Mouse (Mus musculus) left cerebral cortex, adult 18-20 months (tissue): ENCODE measurements around the gene Wdr45. TPM values are rescaled to one million over a fixed set of nuclear protein-coding genes. Genes with fewer than 3 reads are reported as not detected.
A peak's percentile ranks its signal among the peaks of the same experiment; 100 is the strongest.
"Not testable (repeated sequence)": the region's sequence is repeated elsewhere in the genome, so short reads cannot be mapped to it uniquely, and the experiment has no call there.

Source experiments
- DNase-seq, 2 experiments: peaks; one replicate each; pipeline ENCODE4 v3.0.0; 2021 to 2022; ENCODE audit warnings: low spot score in 2 of 2, mixed read lengths in 1 of 2
- total RNA-seq, 2 experiments: library from RNA; stranded (reverse); gene quantifications; 2 replicates each; pipeline ENCODE4 v1.2.3; 2021

Wdr45 gene
- total RNA-seq, 2 experiments from 2014 or later = 55.8 to 56.1 TPM

GRCm38 (mm10) chrX:7716058-7716457, 1.9 kb downstream of the Wdr45 start:
- not testable (repeated sequence) for DNase-seq

DNA sequence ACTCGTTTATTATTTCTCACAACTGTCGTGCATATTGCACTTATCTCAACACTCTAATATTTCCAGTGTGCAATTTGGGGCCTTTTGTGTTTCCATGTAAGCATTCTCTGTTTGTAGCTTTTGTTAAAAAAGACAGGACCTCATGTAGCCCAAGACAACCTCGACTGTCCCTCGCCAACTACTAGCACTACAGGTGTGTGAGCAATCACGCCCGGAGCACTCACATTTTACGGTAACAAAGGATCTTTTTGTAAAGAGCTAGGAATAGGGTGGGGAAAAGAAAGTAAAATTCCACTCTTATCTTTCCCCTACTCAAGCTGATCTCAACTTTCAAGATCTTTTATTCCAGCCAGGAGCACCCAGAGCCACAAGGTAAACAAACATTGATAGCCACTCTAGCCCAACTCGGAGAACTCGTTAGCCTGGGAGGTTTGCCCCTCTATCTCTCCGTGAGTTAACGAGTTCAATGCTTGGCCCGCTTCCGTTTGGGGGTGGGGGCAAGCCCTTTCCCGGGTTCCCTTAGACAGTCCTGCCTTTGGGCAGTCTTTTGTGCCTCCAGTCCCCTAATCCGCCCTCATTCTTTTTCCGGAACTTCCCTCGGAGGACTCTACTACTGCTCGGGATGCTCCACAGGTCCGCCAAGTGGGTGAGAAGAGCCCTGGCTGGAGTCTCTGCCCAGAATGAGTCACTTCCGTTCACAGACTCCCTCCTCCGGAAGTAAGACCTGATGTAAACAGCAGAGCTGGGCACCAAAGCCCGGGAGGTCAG, 7.6 kb downstream of the Wdr45 start, which contains the start of gene Gm45208:
Gene Gm45208 (plus strand): TSS at position 732 of the 768 bp plus-strand sequence.
- peak; percentile 48 to 62 for DNase-seq

DNA sequence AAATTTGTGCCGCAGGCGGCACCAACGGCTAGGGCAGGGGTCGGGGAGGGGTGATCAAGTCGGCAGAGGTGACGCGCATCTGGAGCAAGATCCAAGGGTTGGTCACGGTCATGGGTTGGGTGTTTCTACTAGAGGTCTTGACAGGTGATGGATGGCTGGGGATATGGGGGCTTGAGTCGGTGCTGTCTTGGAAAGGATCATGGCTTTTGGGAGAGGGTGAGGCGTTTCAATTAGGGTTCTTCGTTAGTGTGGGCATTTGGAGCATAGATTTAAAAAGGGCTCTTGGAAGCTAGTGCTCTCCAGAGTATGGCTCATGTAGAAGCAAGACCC, 8.1 kb downstream of the Wdr45 start:
- no peak for DNase-seq

DNA sequence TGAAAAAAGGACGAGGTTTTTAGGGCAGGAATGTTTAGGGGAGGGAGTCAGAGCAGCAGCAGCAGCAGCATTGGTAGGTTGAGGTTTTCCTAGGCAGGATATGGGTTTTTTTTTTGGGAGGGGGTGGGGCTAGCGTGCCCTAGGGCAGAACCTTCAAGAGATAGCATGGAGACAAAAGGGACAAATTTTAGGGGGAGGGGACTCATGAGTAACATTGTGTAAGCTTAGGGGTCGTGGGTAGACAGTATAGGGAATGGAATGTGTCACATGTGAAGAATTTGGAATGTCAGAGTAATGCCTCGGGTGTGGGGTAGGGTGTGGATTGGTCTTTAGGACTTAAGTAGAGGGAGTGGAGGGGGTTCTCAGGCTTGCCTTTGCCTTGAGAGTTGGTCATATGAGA, 8.6 kb downstream of the Wdr45 start:
- no peak for DNase-seq

GRCm38 (mm10) chrX:7724135-7724534, 10.0 kb downstream of the Wdr45 start:
- DNase-seq = no peak

GRCm38 (mm10) chrX:7725841-7726240, 11.7 kb downstream of the Wdr45 start:
- no peak for DNase-seq

DNA sequence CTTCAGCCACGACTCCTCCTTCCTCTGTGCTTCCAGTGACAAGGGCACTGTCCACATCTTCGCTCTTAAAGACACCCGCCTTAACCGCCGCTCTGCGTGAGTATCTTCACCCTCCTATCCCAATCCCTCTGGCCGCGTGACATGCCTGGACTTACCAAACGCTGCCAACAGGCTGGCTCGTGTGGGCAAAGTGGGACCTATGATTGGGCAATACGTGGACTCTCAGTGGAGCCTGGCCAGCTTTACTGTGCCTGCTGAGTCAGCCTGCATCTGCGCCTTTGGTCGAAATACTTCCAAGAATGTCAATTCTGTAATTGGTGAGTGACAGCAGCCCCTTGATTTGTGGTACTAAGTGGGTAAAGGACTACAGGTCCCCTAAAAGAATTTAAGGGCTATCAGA, 13.0 kb downstream of the Wdr45 start:
- no peak for DNase-seq

- DNase-seq = peak; percentile 75 to 87
Observed at GRCm38 (mm10) chrX:7728215-7728921, 14.2 kb downstream of the Wdr45 start, which contains the start of gene Praf2. Gene Praf2, plus strand, starts transcription at chrX:7728439.

GRCm38 (mm10) chrX:7728922-7729265, 14.8 kb downstream of the Wdr45 start:
- DNase-seq = no peak

DNA sequence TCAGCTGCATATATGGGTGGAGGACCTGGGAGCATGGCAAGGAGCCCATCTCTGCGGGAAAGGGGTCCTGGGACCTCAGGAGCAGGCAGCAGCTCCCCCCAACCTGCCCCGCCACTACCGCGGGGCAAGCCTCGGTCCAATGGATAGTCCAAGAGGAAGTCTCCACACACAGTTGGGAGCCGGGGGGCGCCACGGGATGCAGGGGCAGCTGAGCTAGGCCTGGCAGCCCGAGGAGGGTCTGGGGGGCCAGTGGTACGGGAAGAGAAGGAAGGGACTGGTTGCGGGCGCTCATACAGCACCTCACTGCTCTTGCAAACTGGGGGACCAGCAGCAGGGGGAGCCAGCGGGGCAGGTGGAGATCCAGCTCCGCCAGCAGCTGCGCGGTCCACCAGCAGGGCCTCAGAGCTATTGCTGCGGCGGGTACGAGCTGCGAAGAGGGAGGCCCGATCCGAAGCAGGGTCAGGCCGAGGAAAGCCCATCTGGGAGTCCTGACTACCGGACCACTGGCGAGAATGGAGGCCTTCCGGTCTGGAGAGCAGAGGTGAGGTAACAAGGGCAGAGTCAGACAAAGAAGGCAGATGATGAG, 19.5 kb downstream of the Wdr45 start:
- DNase-seq = peak; percentile 40 to 59

DNA sequence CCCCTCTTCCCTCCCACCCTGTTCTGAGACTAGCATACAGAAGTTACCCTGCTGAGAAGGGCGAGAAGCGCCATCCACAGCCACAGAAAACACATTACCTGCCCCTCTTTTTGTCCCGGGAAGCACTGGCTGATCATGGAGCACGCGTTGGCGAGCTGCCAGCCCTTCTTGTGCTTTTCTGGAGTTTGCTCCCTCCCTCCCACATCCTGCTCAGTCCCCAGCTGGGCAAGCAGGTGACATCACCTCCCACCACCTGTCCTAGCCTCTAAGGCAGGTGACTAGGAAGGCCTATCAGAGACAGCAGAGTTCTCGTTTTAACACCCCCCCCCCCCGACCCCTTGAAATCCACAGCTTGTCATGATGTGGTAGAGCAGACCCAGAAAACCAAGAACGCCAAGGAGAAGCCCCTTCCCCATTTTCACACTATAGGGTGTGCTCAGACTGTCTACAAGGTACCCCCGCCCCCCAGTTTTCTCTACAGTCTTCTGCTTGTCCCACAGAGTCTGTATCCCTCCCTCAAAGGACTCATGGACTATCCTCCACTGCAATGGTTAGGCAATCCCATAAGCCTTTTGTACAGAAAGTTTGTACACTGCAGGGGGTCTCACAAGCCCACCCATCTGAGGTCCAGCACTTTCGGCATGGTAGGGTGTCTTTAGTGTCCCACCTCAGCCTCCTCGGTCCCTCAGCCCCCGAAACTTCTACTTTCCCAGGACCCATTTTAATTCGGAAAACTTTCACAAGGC, 25.4 kb downstream of the Wdr45 start:
- DNase-seq = peak in 1 of 2 experiments; percentile 23

GRCm38 (mm10) chrX:7740082-7740819, 26.1 kb downstream of the Wdr45 start:
- DNase-seq = no peak

GRCm38 (mm10) chrX:7741103-7741502, 27.0 kb downstream of the Wdr45 start:
- no peak for DNase-seq

- no peak for DNase-seq
Observed at GRCm38 (mm10) chrX:7743470-7743869, 29.3 kb downstream of the Wdr45 start.

GRCm38 (mm10) chrX:7744940-7745339, 30.8 kb downstream of the Wdr45 start:
- no peak for DNase-seq

GRCm38 (mm10) chrX:7745429-7745828, 31.3 kb downstream of the Wdr45 start:
- no peak for DNase-seq

DNA sequence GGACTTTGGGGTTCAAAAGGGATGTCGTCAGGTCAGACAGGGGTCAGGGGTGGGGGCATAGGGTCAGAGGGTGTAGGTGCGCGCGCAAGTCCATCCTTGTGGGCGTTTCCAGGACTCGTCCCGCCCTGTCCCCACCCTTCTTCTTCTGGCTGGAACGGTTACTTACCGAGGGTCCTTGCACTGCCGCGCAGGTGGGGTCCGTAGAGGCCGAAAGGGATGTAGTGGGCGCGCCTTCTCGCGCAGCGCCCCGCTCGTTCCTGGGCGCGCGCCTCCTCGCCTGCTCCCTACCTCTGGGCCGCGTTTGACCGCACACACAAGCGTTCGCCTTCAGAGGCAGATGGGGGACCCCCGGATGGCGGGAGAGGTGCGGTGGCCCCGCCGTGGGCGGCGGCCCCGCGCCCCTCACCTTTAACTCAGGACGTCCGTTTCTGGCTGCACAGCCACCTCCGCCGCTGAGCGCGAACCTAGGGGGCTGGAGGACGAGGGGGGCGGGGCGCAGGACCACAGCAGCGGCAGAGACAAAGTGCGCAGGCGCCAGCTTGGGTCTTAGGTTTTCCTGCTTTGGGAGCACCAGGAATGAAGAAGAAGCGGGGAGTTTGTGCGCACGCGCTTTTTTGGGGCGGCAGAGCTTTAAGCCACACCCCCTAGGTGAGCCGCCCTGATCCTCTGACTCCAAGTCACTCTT, 36.4 kb downstream of the Wdr45 start, which contains the start of gene Ccdc120:
Gene Ccdc120 (minus strand): TSS at position 474 of the 685 bp plus-strand sequence.
- DNase-seq = peak; percentile 68 to 70

DNA sequence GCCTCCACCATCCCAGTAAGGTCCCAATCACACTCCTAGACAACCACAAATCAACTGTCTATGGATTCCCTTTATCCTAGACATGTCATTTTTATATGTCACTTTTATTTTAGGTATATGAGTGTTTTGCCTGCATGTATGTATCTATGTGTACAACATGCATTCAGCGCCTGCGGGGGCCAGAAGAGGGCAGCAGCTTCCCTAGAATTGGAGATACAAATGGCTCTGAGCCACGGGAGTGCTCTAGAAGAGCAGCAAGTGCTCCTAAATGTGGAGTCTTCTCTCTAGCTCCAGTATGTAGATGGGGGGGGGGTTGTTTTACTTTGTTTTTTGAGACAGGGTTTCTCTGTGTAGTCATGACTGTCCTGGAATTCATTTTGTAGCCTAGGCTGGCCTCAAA, 39.5 kb downstream of the Wdr45 start:
- DNase-seq = not testable (repeated sequence)

- DNase-seq = peak; percentile 83 to 90
Observed at GRCm38 (mm10) chrX:7762137-7762920, 48.2 kb downstream of the Wdr45 start, which contains the start of gene Tfe3. Gene Tfe3, plus strand, starts transcription at chrX:7762560.
